Mouse (Mus musculus): ENCODE measurements around the gene Zfp668.

DNA sequence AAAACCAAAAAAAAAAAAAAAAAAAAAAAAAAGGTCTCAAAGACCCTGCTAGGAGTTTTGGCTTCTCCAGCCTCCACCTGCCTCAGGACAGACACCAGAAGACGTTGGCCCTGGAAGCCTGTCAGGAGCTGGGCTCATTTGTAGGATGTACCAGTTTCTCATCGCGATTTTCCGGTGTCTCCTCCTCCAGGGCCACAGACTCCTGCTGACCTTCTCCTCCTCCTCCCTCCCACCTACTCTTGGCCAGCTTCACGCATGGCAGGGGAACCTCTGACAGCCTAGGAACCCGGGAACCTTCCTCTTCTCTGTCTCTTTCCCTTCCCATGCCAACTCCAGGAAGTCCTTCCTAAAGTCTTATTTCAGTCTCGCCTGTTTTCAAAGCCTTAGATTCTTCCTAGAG, 59.6 kb downstream of the Zfp668 start:
- TF ChIP-seq CTCF (IDR thresholded peaks at IDR 0.05; ENCODE audit: low read depth) (no peak), EP300 (IDR thresholded peaks at IDR 0.05; ENCODE audit: low read depth) (no peak)
